Mouse (Mus musculus): ENCODE data around the gene Gm28729.
"Not testable (repeated sequence)": the region's sequence is repeated elsewhere in the genome, so short reads cannot be mapped to it uniquely, and the experiment has no call there.

Gm28729 gene

GRCm38 (mm10) chr9:96521574-96521973 lies 3.5 kb downstream of the Gm28729 start:
- not testable (repeated sequence) for DNase-seq (ENCODE audit: low spot score in 2 of 2)

- DNase-seq (ENCODE audit: low spot score in 2 of 2): no peak
Observed at GRCm38 (mm10) chr9:96517429-96517828, 7.6 kb downstream of the Gm28729 start.

- no peak for DNase-seq (ENCODE audit: low spot score in 2 of 2)
Observed at GRCm38 (mm10) chr9:96516806-96517205, 8.3 kb downstream of the Gm28729 start.

GRCm38 (mm10) chr9:96515737-96516136 lies 9.3 kb downstream of the Gm28729 start:
- no peak for DNase-seq (ENCODE audit: low spot score in 2 of 2)

GRCm38 (mm10) chr9:96514278-96514677 lies 10.8 kb downstream of the Gm28729 start:
- DNase-seq (ENCODE audit: low spot score in 2 of 2): no peak

GRCm38 (mm10) chr9:96506011-96506498 lies 19.0 kb downstream of the Gm28729 start:
- DNase-seq (ENCODE audit: low spot score in 2 of 2): no peak

- DNase-seq (ENCODE audit: low spot score in 2 of 2): no peak
Observed at GRCm38 (mm10) chr9:96505156-96505555, 19.9 kb downstream of the Gm28729 start.

GRCm38 (mm10) chr9:96504116-96504895 lies 20.8 kb downstream of the Gm28729 start:
- no peak for DNase-seq (ENCODE audit: low spot score in 2 of 2)

GRCm38 (mm10) chr9:96502856-96503610 lies 22.0 kb downstream of the Gm28729 start:
- DNase-seq (ENCODE audit: low spot score in 2 of 2): no peak

GRCm38 (mm10) chr9:96501217-96501616 lies 23.8 kb downstream of the Gm28729 start:
- no peak for DNase-seq (ENCODE audit: low spot score in 2 of 2)

- DNase-seq (ENCODE audit: low spot score in 2 of 2): no peak
Observed at GRCm38 (mm10) chr9:96493212-96493611, 31.9 kb downstream of the Gm28729 start.

GRCm38 (mm10) chr9:96491810-96492209 lies 33.3 kb downstream of the Gm28729 start:
- DNase-seq (ENCODE audit: low spot score in 2 of 2): no peak

- DNase-seq (ENCODE audit: low spot score in 2 of 2): not testable (repeated sequence)
Observed at GRCm38 (mm10) chr9:96487869-96488268, 37.2 kb downstream of the Gm28729 start.

GRCm38 (mm10) chr9:96483648-96484047 lies 41.4 kb downstream of the Gm28729 start:
- no peak for DNase-seq (ENCODE audit: low spot score in 2 of 2)

- DNase-seq (ENCODE audit: low spot score in 2 of 2): no peak
Observed at GRCm38 (mm10) chr9:96483028-96483427, 42.0 kb downstream of the Gm28729 start.

- DNase-seq (ENCODE audit: low spot score in 2 of 2): peak; percentile 95 to 98
Observed at GRCm38 (mm10) chr9:96478071-96478888, 46.8 kb downstream of the Gm28729 start, which contains the start of gene Rnf7. Gene Rnf7, minus strand, starts transcription at chr9:96478675.

GRCm38 (mm10) chr9:96472356-96472755 lies 52.7 kb downstream of the Gm28729 start:
- DNase-seq (ENCODE audit: low spot score in 2 of 2): no peak

GRCm38 (mm10) chr9:96471681-96472080 lies 53.4 kb downstream of the Gm28729 start:
- not testable (repeated sequence) for DNase-seq (ENCODE audit: low spot score in 2 of 2)

GRCm38 (mm10) chr9:96470266-96470974 lies 54.6 kb downstream of the Gm28729 start:
- DNase-seq (ENCODE audit: low spot score in 2 of 2): no peak

- no peak for DNase-seq (ENCODE audit: low spot score in 2 of 2)
Observed at GRCm38 (mm10) chr9:96469556-96470265, 55.4 kb downstream of the Gm28729 start.
